Comparison of ENCODE assay signal across 18 mouse cellular contexts in genomic region chrX:8211490-8212207, GRCm38 (mm10). TPM values are rescaled to one million over a fixed set of nuclear protein-coding genes. Genes with fewer than 3 reads are reported as not detected.
"Had no signal": no experiment of that assay in that cellular context is flagged by ENCODE, and none has a peak within 500 bp of the region (broad histone marks: within the 10 kb centered on the region; RNA-seq: fewer than 3 reads in every experiment).

No protein-coding gene starts in this region.

- H3K27ac ChIP-seq: liver, embryonic 15.5 days; lung, embryonic 15.5 days; midbrain, embryonic 13.5 days; midbrain, embryonic 15.5 days; neural tube, embryonic 12.5 days; stomach, embryonic 15.5 days; stomach, postnatal 0 days had no signal

- H3K4me1 ChIP-seq: lung, embryonic 15.5 days; megakaryocyte, embryonic 14.5 days; midbrain, embryonic 13.5 days; midbrain, embryonic 15.5 days; neural tube, embryonic 12.5 days; stomach, embryonic 15.5 days had no signal

- H3K4me2 ChIP-seq: liver, embryonic 15.5 days; lung, embryonic 15.5 days; midbrain, embryonic 11.5 days; midbrain, embryonic 13.5 days; midbrain, embryonic 15.5 days; neural tube, embryonic 12.5 days; stomach, embryonic 15.5 days had no signal

- H3K4me3 ChIP-seq: liver, embryonic 15.5 days; lung, embryonic 15.5 days; megakaryocyte, embryonic 14.5 days; midbrain, embryonic 13.5 days; midbrain, embryonic 15.5 days; neural tube, embryonic 12.5 days; stomach, embryonic 15.5 days had no signal

- DNase-seq: lung, adult 2 months; lung, postnatal 10 days; lung, postnatal 4 days; right cerebral cortex, postnatal 14 days; thymus, adult 2 months; thymus, postnatal 25 days; thymus, postnatal 4 days had no signal

- H3K36me3 ChIP-seq: liver, embryonic 15.5 days; lung, embryonic 15.5 days; midbrain, embryonic 13.5 days; midbrain, embryonic 15.5 days; neural tube, embryonic 12.5 days; stomach, embryonic 15.5 days had no signal

- H3K9ac ChIP-seq: liver, embryonic 15.5 days; lung, embryonic 15.5 days; midbrain, embryonic 13.5 days; midbrain, embryonic 15.5 days; neural tube, embryonic 12.5 days; stomach, embryonic 15.5 days had no signal

- ATAC-seq: midbrain, embryonic 13.5 days; midbrain, embryonic 15.5 days had no signal

- H3K27me3 ChIP-seq: lung, embryonic 15.5 days; midbrain, embryonic 13.5 days; midbrain, embryonic 15.5 days; neural tube, embryonic 12.5 days; stomach, embryonic 15.5 days had no signal

- H3K9me3 ChIP-seq: liver, embryonic 15.5 days; lung, embryonic 15.5 days; megakaryocyte, embryonic 14.5 days; midbrain, embryonic 13.5 days; midbrain, embryonic 15.5 days; neural tube, embryonic 12.5 days; stomach, embryonic 15.5 days had no signal

RNA-seq across cellular contexts. Expression of gene Slc38a5, which starts 59.3 kb away (rescaled TPM):
- total RNA-seq: monocyte, adult 5-6 weeks; neutrophil, adult 5-6 weeks had no signal
